Mouse (Mus musculus): Measurements from ENCODE around the gene 1700037H04Rik.

GRCm38 (mm10) chr2:131179246-131179886 lies 19.5 kb upstream of the 1700037H04Rik start:
- no peak for TF ChIP-seq CTCF (IDR thresholded peaks at IDR 0.05; ENCODE audit: extremely low read depth, insufficient read depth, insufficient read length, insufficient replicate concordance)
- TF ChIP-seq POLR2A (IDR thresholded peaks at IDR 0.05; ENCODE audit: low read depth, low read length): no peak
